Mouse (Mus musculus): ENCODE data around the gene Vta1. TPM values are rescaled to one million over a fixed set of nuclear protein-coding genes. Genes with fewer than 3 reads are reported as not detected.

The Vta1 gene
- 78.9 and 79.9 TPM in 2 replicates for polyA plus RNA-seq (2011; ENCODE audit: insufficient read length, low read depth, missing spikeins)

GRCm38 (mm10) chr10:14705072-14706066 lies at the start of gene Vta1, which contains the start of gene Nmbr:
Gene Vta1, minus strand, starts transcription at chr10:14705560.
Gene Nmbr, plus strand, starts transcription at chr10:14705591.
- H3K4me1 ChIP-seq (ENCODE audit: control insufficient read depth, insufficient read depth, low read length) = no peaks in the 10 kb centered on the region; the same call in 1 of the 2 replicates
- H3K4me3 ChIP-seq (ENCODE audit: insufficient read depth, low read length) = peak within 1 kb of the TSS; percentile 93
- TF ChIP-seq CTCF (IDR thresholded peaks at IDR 0.05; ENCODE audit: borderline replicate concordance, insufficient read depth, low read length) = peak; percentile 47; the same call in 1 of the 2 replicates
- TF ChIP-seq POLR2A (IDR thresholded peaks at IDR 0.05; ENCODE audit: low read depth, low read length) = peak; percentile 59; the same call in 1 of the 2 replicates
- no peak within 1 kb of the TSS; the same call in 1 of the 2 replicates for H3K27ac ChIP-seq (ENCODE audit: insufficient read depth, low read length)

DNA sequence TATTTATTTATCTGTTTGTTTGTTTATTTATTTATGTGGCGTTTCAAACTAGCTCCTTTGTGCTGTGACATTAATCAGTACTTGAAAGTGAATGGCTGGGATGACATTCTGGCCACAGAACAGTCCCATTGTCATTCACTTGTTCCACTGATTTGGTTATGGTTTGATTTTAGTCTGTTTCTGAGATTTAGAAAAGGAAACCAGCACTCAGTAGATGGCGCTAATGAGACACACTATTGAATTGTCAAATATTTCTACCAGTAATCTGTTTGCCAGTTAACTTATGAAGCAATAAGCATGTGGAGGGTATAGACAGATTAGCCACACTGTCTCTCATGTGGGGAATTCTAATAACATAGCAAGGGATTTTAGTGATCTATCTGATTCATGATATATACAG lies 28.9 kb upstream of the Vta1 start:
- no peak overlapping the region for H3K27ac ChIP-seq (ENCODE audit: insufficient read depth, low read length)
- no peak overlapping the region for H3K4me3 ChIP-seq (ENCODE audit: insufficient read depth, low read length)
- H3K4me1 ChIP-seq (ENCODE audit: control insufficient read depth, insufficient read depth, low read length) = no peaks in the 10 kb centered on the region
- TF ChIP-seq POLR2A (IDR thresholded peaks at IDR 0.05; ENCODE audit: low read depth, low read length) (no peak), CTCF (IDR thresholded peaks at IDR 0.05; ENCODE audit: borderline replicate concordance, insufficient read depth, low read length) (no peak)

DNA sequence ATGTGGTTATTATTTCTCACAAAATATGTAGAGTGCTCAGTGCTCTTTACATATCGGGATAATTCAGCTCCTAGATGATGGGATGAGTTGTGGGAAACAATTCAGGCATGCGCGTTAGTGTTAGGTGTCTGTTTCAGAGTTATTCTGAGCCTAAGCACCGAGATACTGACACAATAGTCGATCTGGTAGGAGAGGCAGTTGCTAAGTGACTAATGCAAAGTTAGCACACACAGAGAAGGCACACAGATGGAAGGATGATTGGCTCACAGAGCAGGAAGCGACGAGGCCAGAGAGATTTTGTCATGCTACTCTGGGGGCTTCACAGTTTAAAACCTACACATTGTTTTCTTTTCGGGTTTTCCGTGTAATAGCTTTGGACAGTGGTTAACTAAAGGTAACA lies 20.3 kb upstream of the Vta1 start:
- TF ChIP-seq POLR2A (IDR thresholded peaks at IDR 0.05; ENCODE audit: low read depth, low read length) = no peak
- TF ChIP-seq CTCF (IDR thresholded peaks at IDR 0.05; ENCODE audit: borderline replicate concordance, insufficient read depth, low read length) = no peak
- no peak overlapping the region for H3K27ac ChIP-seq (ENCODE audit: insufficient read depth, low read length)
- no peaks in the 10 kb centered on the region for H3K4me1 ChIP-seq (ENCODE audit: control insufficient read depth, insufficient read depth, low read length)
- no peak overlapping the region for H3K4me3 ChIP-seq (ENCODE audit: insufficient read depth, low read length)

GRCm38 (mm10) chr10:14718114-14718513 lies 12.8 kb upstream of the Vta1 start, which contains the start of gene Gje1:
Gene Gje1, minus strand, starts transcription at chr10:14718214.
- Histone ChIP-seq H3K4me3 (ENCODE audit: insufficient read depth, low read length) (no peak within 1 kb of the TSS), H3K27ac (ENCODE audit: insufficient read depth, low read length) (no peak within 1 kb of the TSS), H3K4me1 (ENCODE audit: control insufficient read depth, insufficient read depth, low read length) (no peaks in the 10 kb centered on the region)
- TF ChIP-seq CTCF (IDR thresholded peaks at IDR 0.05; ENCODE audit: borderline replicate concordance, insufficient read depth, low read length) = no peak
- TF ChIP-seq POLR2A (IDR thresholded peaks at IDR 0.05; ENCODE audit: low read depth, low read length) = no peak

DNA sequence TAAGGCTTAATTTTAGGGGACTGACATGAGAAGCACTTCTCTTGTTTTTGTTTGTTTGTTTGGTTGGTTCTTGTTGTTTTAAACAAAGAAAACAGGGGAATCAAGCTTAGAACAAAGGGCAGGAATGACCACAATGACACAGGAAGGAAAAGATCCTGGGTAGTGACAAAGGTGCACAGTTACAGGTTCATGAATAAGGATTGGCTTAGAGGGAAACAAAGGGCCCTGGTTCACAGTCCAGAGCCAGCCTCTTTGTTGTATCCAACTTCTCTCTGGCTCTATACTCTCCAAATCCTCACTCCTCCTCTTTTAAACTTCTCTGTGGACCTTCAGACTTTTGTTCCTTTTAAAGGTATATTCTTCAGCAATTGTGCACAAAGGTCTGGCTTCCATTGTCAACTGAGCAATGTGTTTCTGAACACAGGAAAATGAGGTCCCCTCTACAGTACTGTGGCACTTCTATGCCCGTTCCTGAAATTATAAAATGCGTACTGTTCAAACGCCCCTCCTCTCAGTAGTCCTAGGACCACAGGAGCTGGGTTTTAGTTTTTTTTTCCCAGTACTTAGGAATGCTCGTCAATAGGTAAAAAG lies 1.4 kb downstream of the Vta1 start:
- H3K4me3 ChIP-seq (ENCODE audit: insufficient read depth, low read length) = peak overlapping the region; percentile 93
- TF ChIP-seq POLR2A (IDR thresholded peaks at IDR 0.05; ENCODE audit: low read depth, low read length) (no peak), CTCF (IDR thresholded peaks at IDR 0.05; ENCODE audit: borderline replicate concordance, insufficient read depth, low read length) (no peak)
- no peak overlapping the region for H3K27ac ChIP-seq (ENCODE audit: insufficient read depth, low read length)
- no peaks in the 10 kb centered on the region; the same call in 1 of the 2 replicates for H3K4me1 ChIP-seq (ENCODE audit: control insufficient read depth, insufficient read depth, low read length)

DNA sequence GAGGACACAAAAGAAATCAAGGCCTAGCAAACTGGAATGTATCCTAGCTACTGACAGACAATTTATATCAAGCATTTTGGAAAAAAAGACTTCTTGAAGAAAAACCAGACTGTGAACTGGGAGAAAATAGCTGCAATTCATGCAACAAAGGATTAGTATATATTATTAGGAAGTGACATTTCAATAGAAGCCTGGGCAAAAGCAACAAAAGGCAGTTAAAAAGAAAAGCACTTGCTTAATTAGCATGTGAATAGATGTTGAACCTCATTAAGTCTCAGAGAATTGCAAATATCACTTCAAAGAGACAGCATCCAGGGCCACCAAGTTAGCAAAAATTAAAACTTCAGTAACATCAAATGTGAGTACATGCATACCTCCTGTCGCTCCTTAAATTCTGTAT lies 2.1 kb downstream of the Vta1 start:
- H3K27ac ChIP-seq (ENCODE audit: insufficient read depth, low read length) = no peak overlapping the region
- H3K4me3 ChIP-seq (ENCODE audit: insufficient read depth, low read length) = no peak overlapping the region
- H3K4me1 ChIP-seq (ENCODE audit: control insufficient read depth, insufficient read depth, low read length) = no peaks in the 10 kb centered on the region; the same call in 1 of the 2 replicates
- TF ChIP-seq CTCF (IDR thresholded peaks at IDR 0.05; ENCODE audit: borderline replicate concordance, insufficient read depth, low read length) = no peak
- no peak for TF ChIP-seq POLR2A (IDR thresholded peaks at IDR 0.05; ENCODE audit: low read depth, low read length)

DNA sequence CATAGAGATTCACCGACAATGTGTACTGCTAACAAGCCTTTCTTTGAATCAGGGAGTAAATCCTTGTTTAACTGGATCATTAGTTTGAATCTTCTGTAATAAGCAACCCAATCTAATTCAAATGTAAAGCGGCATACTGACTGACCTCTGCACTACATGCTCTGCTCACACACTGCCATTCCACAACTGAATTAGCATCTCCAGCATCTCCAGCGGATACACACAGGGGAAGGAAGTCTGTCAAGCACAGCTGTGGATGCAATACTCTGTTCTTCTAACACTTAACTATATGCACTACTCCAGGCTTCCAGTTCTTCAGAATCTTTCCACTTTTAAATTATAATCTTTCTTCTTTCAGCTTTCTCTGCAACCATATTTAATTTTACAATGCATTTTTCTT lies 15.0 kb downstream of the Vta1 start:
- Histone ChIP-seq H3K4me1 (ENCODE audit: control insufficient read depth, insufficient read depth, low read length) (no peaks in the 10 kb centered on the region), H3K27ac (ENCODE audit: insufficient read depth, low read length) (no peak overlapping the region), H3K4me3 (ENCODE audit: insufficient read depth, low read length) (no peak overlapping the region)
- TF ChIP-seq POLR2A (IDR thresholded peaks at IDR 0.05; ENCODE audit: low read depth, low read length) = no peak
- no peak for TF ChIP-seq CTCF (IDR thresholded peaks at IDR 0.05; ENCODE audit: borderline replicate concordance, insufficient read depth, low read length)

- Histone ChIP-seq H3K4me3 (ENCODE audit: insufficient read depth, low read length) (no peak overlapping the region), H3K4me1 (ENCODE audit: control insufficient read depth, insufficient read depth, low read length) (no peaks in the 10 kb centered on the region), H3K27ac (ENCODE audit: insufficient read depth, low read length) (no peak overlapping the region)
- TF ChIP-seq CTCF (IDR thresholded peaks at IDR 0.05; ENCODE audit: borderline replicate concordance, insufficient read depth, low read length) = no peak
- TF ChIP-seq POLR2A (IDR thresholded peaks at IDR 0.05; ENCODE audit: low read depth, low read length) = no peak
Measured at GRCm38 (mm10) chr10:14688785-14689442, 16.4 kb downstream of the Vta1 start.

DNA sequence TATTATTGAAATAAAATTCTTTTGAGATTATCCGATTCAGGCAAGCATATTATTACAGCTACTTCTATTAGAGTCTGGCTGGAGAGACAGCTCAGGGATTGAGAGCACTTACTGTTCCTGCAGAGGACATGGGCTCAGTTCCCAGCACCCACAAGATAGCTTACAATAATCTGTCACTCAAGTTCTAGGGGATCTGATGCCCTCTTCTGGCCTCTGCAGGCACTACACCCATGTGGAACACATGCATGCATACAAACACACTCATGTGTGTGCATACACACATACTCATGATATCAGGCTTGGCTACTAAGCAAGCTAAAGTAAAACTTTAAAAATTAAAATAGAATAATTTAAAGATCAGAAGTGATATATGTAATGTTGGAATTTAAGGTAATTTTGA lies 19.7 kb downstream of the Vta1 start:
- no peaks in the 10 kb centered on the region for H3K4me1 ChIP-seq (ENCODE audit: control insufficient read depth, insufficient read depth, low read length)
- 0 out of 2 replicates have a peak, but pooled peaks have one; percentile 2 for TF ChIP-seq CTCF (IDR thresholded peaks at IDR 0.05; ENCODE audit: borderline replicate concordance, insufficient read depth, low read length)
- no peak for TF ChIP-seq POLR2A (IDR thresholded peaks at IDR 0.05; ENCODE audit: low read depth, low read length)
- H3K27ac ChIP-seq (ENCODE audit: insufficient read depth, low read length) = no peak overlapping the region
- H3K4me3 ChIP-seq (ENCODE audit: insufficient read depth, low read length) = no peak overlapping the region
